Comparison of ENCODE assay signal across 8 mouse cellular contexts in genomic region chr2:122147508-122148241, GRCm38 (mm10). TPM values are rescaled to one million over a fixed set of nuclear protein-coding genes. Genes with fewer than 3 reads are reported as not detected.
DNase-seq lines count a peak whose midpoint lies in the region; ATAC-seq and TF ChIP-seq lines count a peak whose summit lies in the region.

Gene B2m, plus strand, starts transcription at chr2:122147686.

- H3K36me3 ChIP-seq in embryonic facial prominence, embryonic 15.5 days, result no peaks in the 10 kb centered on the region
- peaks cover 9% of the 10 kb centered on the region for H3K36me3 ChIP-seq in limb, embryonic 14.5 days (ENCODE audit: control insufficient read depth, insufficient read depth, low read length)
- H3K36me3 ChIP-seq in midbrain, postnatal 0 days (ENCODE audit: insufficient read depth, low read length), result no peaks in the 10 kb centered on the region

- ATAC-seq in embryonic facial prominence, embryonic 15.5 days (ENCODE audit: insufficient number of reproducible peaks, low FRiP score, low TSS enrichment, low read depth), result peak; percentile 97
- ATAC-seq in limb, embryonic 14.5 days (ENCODE audit: low FRiP score, low read depth), result peak; percentile 97
- ATAC-seq in midbrain, postnatal 0 days (ENCODE audit: low FRiP score), result peak; percentile 98

- no peaks in the 10 kb centered on the region for H3K27me3 ChIP-seq in embryonic facial prominence, embryonic 15.5 days
- H3K27me3 ChIP-seq in limb, embryonic 14.5 days (ENCODE audit: control insufficient read depth, insufficient read depth, low read length), result no peaks in the 10 kb centered on the region
- no peaks in the 10 kb centered on the region for H3K27me3 ChIP-seq in midbrain, postnatal 0 days (ENCODE audit: insufficient read depth, low read length)

- peak within 1 kb of the TSS; percentile 86 for H3K4me3 ChIP-seq in bone marrow, adult 2 months (replicated peaks; ENCODE audit: control insufficient read depth, low read depth, low read length)
- H3K4me3 ChIP-seq in embryonic facial prominence, embryonic 15.5 days (replicated peaks), result peak within 1 kb of the TSS; percentile 70
- H3K4me3 ChIP-seq in limb, embryonic 14.5 days (replicated peaks; ENCODE audit: low read length), result peak within 1 kb of the TSS; percentile 75
- peak within 1 kb of the TSS; percentile 70 for H3K4me3 ChIP-seq in midbrain, postnatal 0 days (ENCODE audit: low read depth, low read length)

- peak within 1 kb of the TSS; percentile 59 for H3K9ac ChIP-seq in embryonic facial prominence, embryonic 15.5 days
- H3K9ac ChIP-seq in limb, embryonic 14.5 days (ENCODE audit: low read depth, low read length, severe bottlenecking), result peak within 1 kb of the TSS; percentile 70
- peak within 1 kb of the TSS; percentile 64 for H3K9ac ChIP-seq in midbrain, postnatal 0 days (replicated peaks; ENCODE audit: low read length, poor library complexity, severe bottlenecking)

- peak within 1 kb of the TSS; percentile 96 for H3K27ac ChIP-seq in bone marrow, adult 2 months (ENCODE audit: control insufficient read depth, insufficient read depth, low read depth, low read length, poor library complexity)
- peak within 1 kb of the TSS; percentile 86 for H3K27ac ChIP-seq in embryonic facial prominence, embryonic 15.5 days (replicated peaks)
- peak within 1 kb of the TSS; percentile 71 for H3K27ac ChIP-seq in limb, embryonic 14.5 days (replicated peaks; ENCODE audit: low read depth, low read length)
- H3K27ac ChIP-seq in midbrain, postnatal 0 days (ENCODE audit: low read depth, low read length), result no peak within 1 kb of the TSS

- WGBS in bone marrow, adult 2 months, result under 1% methylated on average over 40 of the region's 40 CpGs
- WGBS in embryonic facial prominence, embryonic 15.5 days, result under 1% methylated on average over 40 of the region's 40 CpGs
- under 1% methylated on average over 40 of the region's 40 CpGs for WGBS in limb, embryonic 14.5 days
- WGBS in midbrain, postnatal 0 days, result under 1% methylated on average over 40 of the region's 40 CpGs

- no peak for TF ChIP-seq CTCF in bone marrow, adult 2 months (IDR thresholded peaks at IDR 0.05; ENCODE audit: control insufficient read depth, insufficient read depth, low read length)
- no peak for TF ChIP-seq CTCF in midbrain, postnatal 0 days (IDR thresholded peaks at IDR 0.05)

- peaks cover 6% of the 10 kb centered on the region; the same call in 1 of the 2 replicates for H3K4me1 ChIP-seq in bone marrow, adult 2 months (ENCODE audit: control insufficient read depth, insufficient read depth, low read length)
- peaks cover 9% of the 10 kb centered on the region for H3K4me1 ChIP-seq in embryonic facial prominence, embryonic 15.5 days
- H3K4me1 ChIP-seq in limb, embryonic 14.5 days (ENCODE audit: control insufficient read depth, insufficient read depth, low read length), result peaks cover 9% of the 10 kb centered on the region; the same call in 1 of the 2 replicates
- H3K4me1 ChIP-seq in midbrain, postnatal 0 days (ENCODE audit: insufficient read depth, low read length), result no peaks in the 10 kb centered on the region

- DNase-seq in 416B (ENCODE audit: low read depth), result peak; percentile 100
- peak; percentile 97 for DNase-seq in heart, adult 8-10 months (ENCODE audit: low spot score)
- DNase-seq in kidney, adult 9 months, result peak; percentile 97
- DNase-seq in limb, embryonic 14.5 days (ENCODE audit: low spot score), result peak; percentile 98
- DNase-seq in midbrain, postnatal 0 days (ENCODE audit: low spot score), result peak; percentile 97
- peak; percentile 83 to 93 for DNase-seq in spleen, postnatal 14 days (ENCODE audit: low spot score in 2 of 2)

- peak within 1 kb of the TSS; percentile 62 for H3K4me2 ChIP-seq in embryonic facial prominence, embryonic 15.5 days (replicated peaks)
- H3K4me2 ChIP-seq in limb, embryonic 14.5 days (replicated peaks; ENCODE audit: low read depth, low read length, severe bottlenecking), result peak within 1 kb of the TSS; percentile 63
- H3K4me2 ChIP-seq in midbrain, postnatal 0 days (ENCODE audit: low read depth, low read length, poor library complexity, severe bottlenecking), result peak within 1 kb of the TSS; percentile 89

- no peaks in the 10 kb centered on the region for H3K9me3 ChIP-seq in embryonic facial prominence, embryonic 15.5 days (replicated peaks)
- no peaks in the 10 kb centered on the region for H3K9me3 ChIP-seq in limb, embryonic 14.5 days (ENCODE audit: control insufficient read depth, low read length)
- no peaks in the 10 kb centered on the region for H3K9me3 ChIP-seq in midbrain, postnatal 0 days (ENCODE audit: low read length)

- TF ChIP-seq POLR2A in bone marrow, adult 2 months (IDR thresholded peaks at IDR 0.05; ENCODE audit: borderline replicate concordance, control insufficient read depth, low read depth, low read length), result peak; percentile 100
- TF ChIP-seq POLR2A in limb, embryonic 14.5 days (IDR thresholded peaks at IDR 0.05; ENCODE audit: borderline replicate concordance, extremely low read depth, insufficient read depth, insufficient read length), result peak; percentile 97; the same call in 1 of the 2 replicates

RNA-seq across cellular contexts. Expression of gene B2m, which starts in this region (rescaled TPM):
- polyA plus RNA-seq in bone marrow, adult 2 months (2011; ENCODE audit: insufficient read depth, insufficient read length, low replicate concordance, missing spikeins), result 485 and 609 TPM in 2 replicates
- 329 and 337 TPM in 2 replicates for polyA plus RNA-seq in embryonic facial prominence, embryonic 15.5 days (2015; fragmentation: Nextera tagmentation; extraction: Ambion mirVana)
- total RNA-seq in heart, adult 8-10 months (2022), result 100 to 1,000 TPM; 199 to 255 (median 220) TPM
- polyA plus RNA-seq in limb, embryonic 14.5 days (2012; rRNA removed), result 125 and 145 TPM in 2 replicates
- polyA plus RNA-seq in limb, embryonic 14.5 days (2014; fragmentation: Nextera tagmentation; extraction: Ambion mirVana), result 298 and 308 TPM in 2 replicates
- 106 and 108 TPM in 2 replicates for total RNA-seq in midbrain, postnatal 0 days (2014; rRNA removed)
- 147 and 161 TPM in 2 replicates for polyA plus RNA-seq in midbrain, postnatal 0 days (2015; fragmentation: Nextera tagmentation; extraction: Ambion mirVana)
